Mouse (Mus musculus) embryonic facial prominence, embryonic 13.5 days (tissue): ENCODE measurements around the gene Cdh13. TPM values are rescaled to one million over a fixed set of nuclear protein-coding genes. Genes with fewer than 3 reads are reported as not detected.
"Not testable (repeated sequence)": the region's sequence is repeated elsewhere in the genome, so short reads cannot be mapped to it uniquely, and the experiment has no call there.

Source experiments
- ATAC-seq: fragments of 200-750 bp; cut with Nextera tagmentation; 2 replicates; pipeline ENCODE4 v1.8.0; 2017; ENCODE audit warnings: low read depth; ENCODE audit not compliant: insufficient number of reproducible peaks, insufficient read depth, low FRiP score, low TSS enrichment
- H3K27ac ChIP-seq: fragments of 300-500 bp; sonication (generic); 2 replicates; pipeline ENCODE4 v1.5.1; 2015; ENCODE audit warnings: moderate library complexity, mild to moderate bottlenecking, inconsistent platforms
- H3K27me3 ChIP-seq: fragments of 300-500 bp; sonication (generic); 2 replicates; pipeline ENCODE4 v1.6.1; 2015; ENCODE audit warnings: mild to moderate bottlenecking, inconsistent platforms
- H3K36me3 ChIP-seq: fragments of 300-500 bp; sonication (generic); 2 replicates; pipeline ENCODE4 v1.6.1; 2015; ENCODE audit warnings: mild to moderate bottlenecking, inconsistent platforms
- H3K4me1 ChIP-seq: fragments of 300-500 bp; sonication (generic); 2 replicates; pipeline ENCODE4 v1.6.1; 2015; ENCODE audit warnings: inconsistent platforms
- H3K4me2 ChIP-seq: fragments of 300-500 bp; sonication (generic); 2 replicates; pipeline ENCODE4 v1.6.1; 2015; ENCODE audit warnings: moderate library complexity, mild to moderate bottlenecking, inconsistent platforms
- H3K4me3 ChIP-seq: fragments of 300-500 bp; sonication (generic); 2 replicates; pipeline ENCODE4 v1.5.1; 2015; ENCODE audit warnings: mild to moderate bottlenecking, inconsistent platforms
- H3K9ac ChIP-seq: fragments of 300-500 bp; sonication (generic); 2 replicates; pipeline ENCODE4 v1.6.1; 2015; ENCODE audit warnings: mild to moderate bottlenecking, inconsistent platforms
- H3K9me3 ChIP-seq: fragments of 300-500 bp; sonication (generic); 2 replicates; pipeline ENCODE4 v1.6.1; 2016; ENCODE audit warnings: inconsistent platforms
- WGBS: fragments of 180-500 bp; shearing (Covaris S2); methylation state at CpG from one replicate; pipeline ENCODE4 v1.1.7; 2015; ENCODE audit warnings: mixed read lengths; 5-methylcytosine and 5-hydroxymethylcytosine counted together
- polyA plus RNA-seq: library from polyadenylated mRNA; unstranded; fragments of >200 nt; fragmentation: Nextera tagmentation; extraction: Ambion mirVana; gene quantifications from 2 replicates; pipeline ENCODE4 v1.2.1, GENCODE M21; 2015

Gene Cdh13
- polyA plus RNA-seq, 1 experiment from 2014 or later: 16.8 TPM

GRCm38 (mm10) chr8:119284516-119284915 is 1001.0 kb downstream of the Cdh13 start:
- Histone ChIP-seq H3K9ac (no peak overlapping the region), H3K9me3 (no peaks in the 10 kb centered on the region), H3K27ac (no peak overlapping the region), H3K4me1 (no peaks in the 10 kb centered on the region), H3K4me3 (no peak overlapping the region), H3K27me3 (no peaks in the 10 kb centered on the region), H3K4me2 (no peak overlapping the region), H3K36me3 (no peaks in the 10 kb centered on the region)
- no peak for ATAC-seq
- WGBS: 73% methylated on average over 9 of the region's 9 CpGs

GRCm38 (mm10) chr8:119284920-119285319 is 1001.4 kb downstream of the Cdh13 start:
- H3K36me3 ChIP-seq: no peaks in the 10 kb centered on the region
- no peak overlapping the region for H3K9ac ChIP-seq
- no peaks in the 10 kb centered on the region for H3K9me3 ChIP-seq
- no peak overlapping the region for H3K27ac ChIP-seq
- no peaks in the 10 kb centered on the region for H3K4me1 ChIP-seq
- H3K4me2 ChIP-seq: no peak overlapping the region
- 78% methylated on average over 4 of the region's 4 CpGs for WGBS
- ATAC-seq: no peak
- no peak overlapping the region for H3K4me3 ChIP-seq
- no peaks in the 10 kb centered on the region for H3K27me3 ChIP-seq

GRCm38 (mm10) chr8:119295477-119295876 is 1011.9 kb downstream of the Cdh13 start:
- Histone ChIP-seq H3K9me3 (no peaks in the 10 kb centered on the region; the same call in none of the 2 replicates), H3K4me1 (no peaks in the 10 kb centered on the region), H3K4me2 (no peak overlapping the region), H3K4me3 (no peak overlapping the region), H3K27ac (no peak overlapping the region), H3K27me3 (no peaks in the 10 kb centered on the region), H3K9ac (no peak overlapping the region), H3K36me3 (no peaks in the 10 kb centered on the region)
- ATAC-seq: no peak
- WGBS: 81% methylated on average over 13 of the region's 13 CpGs

- not testable (repeated sequence) for H3K27me3 ChIP-seq, H3K27ac ChIP-seq, ATAC-seq, H3K9ac ChIP-seq, H3K4me3 ChIP-seq, H3K36me3 ChIP-seq, H3K9me3 ChIP-seq, H3K4me1 ChIP-seq, H3K4me2 ChIP-seq
- WGBS: 28% methylated on average over 3 of the region's 3 CpGs
These were observed 1014.2 kb downstream of the Cdh13 start for GRCm38 (mm10) chr8:119297752-119298151.

GRCm38 (mm10) chr8:119300335-119300734 is 1016.8 kb downstream of the Cdh13 start:
- no peak overlapping the region for H3K27ac ChIP-seq
- WGBS: 82% methylated on average over 5 of the region's 5 CpGs
- no peaks in the 10 kb centered on the region for H3K4me1 ChIP-seq
- H3K36me3 ChIP-seq: no peaks in the 10 kb centered on the region
- H3K4me3 ChIP-seq: no peak overlapping the region
- H3K9ac ChIP-seq: no peak overlapping the region
- no peak for ATAC-seq
- peaks cover 6% of the 10 kb centered on the region for H3K9me3 ChIP-seq
- no peaks in the 10 kb centered on the region for H3K27me3 ChIP-seq
- H3K4me2 ChIP-seq: no peak overlapping the region

- Histone ChIP-seq H3K27ac (no peak overlapping the region), H3K4me2 (no peak overlapping the region)
- ATAC-seq: no peak
These were observed 1020.7 kb downstream of the Cdh13 start for GRCm38 (mm10) chr8:119304196-119304595.

GRCm38 (mm10) chr8:119311412-119311811 is 1027.9 kb downstream of the Cdh13 start:
- H3K4me3 ChIP-seq: no peak overlapping the region
- no peak overlapping the region for H3K9ac ChIP-seq
- no peak for ATAC-seq
- no peaks in the 10 kb centered on the region for H3K4me1 ChIP-seq
- H3K9me3 ChIP-seq: no peaks in the 10 kb centered on the region
- WGBS: 21% methylated on average over 3 of the region's 3 CpGs
- H3K36me3 ChIP-seq: no peaks in the 10 kb centered on the region
- no peak overlapping the region for H3K27ac ChIP-seq
- no peak overlapping the region for H3K4me2 ChIP-seq
- H3K27me3 ChIP-seq: no peaks in the 10 kb centered on the region

More at GRCm38 (mm10) chr8:119304196-119304595, 1020.7 kb downstream of the Cdh13 start:
- 77% methylated on average over 8 of the region's 8 CpGs for WGBS
- no peaks in the 10 kb centered on the region for H3K27me3 ChIP-seq
- H3K36me3 ChIP-seq: no peaks in the 10 kb centered on the region
- no peak overlapping the region for H3K9ac ChIP-seq
- peaks cover 6% of the 10 kb centered on the region for H3K9me3 ChIP-seq
- no peaks in the 10 kb centered on the region for H3K4me1 ChIP-seq
- no peak overlapping the region for H3K4me3 ChIP-seq

- no peak for ATAC-seq
- H3K27me3 ChIP-seq: no peaks in the 10 kb centered on the region
- H3K4me3 ChIP-seq: no peak overlapping the region
- no peak overlapping the region for H3K9ac ChIP-seq
- H3K4me2 ChIP-seq: no peak overlapping the region
- H3K9me3 ChIP-seq: no peaks in the 10 kb centered on the region
- WGBS: 56% methylated on average over 6 of the region's 6 CpGs
- H3K27ac ChIP-seq: no peak overlapping the region
- H3K36me3 ChIP-seq: no peaks in the 10 kb centered on the region
- H3K4me1 ChIP-seq: no peaks in the 10 kb centered on the region
These were observed 1039.7 kb downstream of the Cdh13 start for GRCm38 (mm10) chr8:119323215-119323614.

GRCm38 (mm10) chr8:119339546-119339945 is 1056.0 kb downstream of the Cdh13 start:
- 74% methylated on average over 4 of the region's 4 CpGs for WGBS
- Histone ChIP-seq H3K27ac (no peak overlapping the region), H3K9ac (no peak overlapping the region), H3K4me1 (no peaks in the 10 kb centered on the region), H3K27me3 (peaks cover 14% of the 10 kb centered on the region), H3K36me3 (no peaks in the 10 kb centered on the region), H3K4me2 (no peak overlapping the region), H3K9me3 (peaks cover 7% of the 10 kb centered on the region; the same call in 1 of the 2 replicates), H3K4me3 (no peak overlapping the region)
- ATAC-seq: no peak

- Histone ChIP-seq H3K27me3 (peaks cover 14% of the 10 kb centered on the region), H3K4me2 (peak overlapping the region; percentile 78), H3K9ac (no peak overlapping the region), H3K4me1 (peaks cover 7% of the 10 kb centered on the region), H3K9me3 (peaks cover 7% of the 10 kb centered on the region; the same call in 1 of the 2 replicates), H3K27ac (no peak overlapping the region), H3K4me3 (peak overlapping the region; percentile 98), H3K36me3 (peaks cover 23% of the 10 kb centered on the region)
- 86% methylated on average over 3 of the region's 3 CpGs for WGBS
- no peak for ATAC-seq
These were observed 1060.1 kb downstream of the Cdh13 start for GRCm38 (mm10) chr8:119343606-119344005.

GRCm38 (mm10) chr8:119344190-119344856 is 1060.8 kb downstream of the Cdh13 start, which contains the start of gene Hsbp1:
Gene Hsbp1 (plus strand): TSS chr8:119344488.
- ATAC-seq: peak; percentile 95

GRCm38 (mm10) chr8:119345029-119345682 is 1061.6 kb downstream of the Cdh13 start:
- ATAC-seq: no peak
- H3K4me2 ChIP-seq: peak overlapping the region; percentile 78
- peaks cover 7% of the 10 kb centered on the region for H3K4me1 ChIP-seq
- WGBS: 51% methylated on average over 22 of the region's 22 CpGs
- H3K27ac ChIP-seq: no peak overlapping the region
- peak overlapping the region; percentile 98 for H3K9ac ChIP-seq
- H3K27me3 ChIP-seq: peaks cover 10% of the 10 kb centered on the region
- peaks cover 7% of the 10 kb centered on the region; the same call in 1 of the 2 replicates for H3K9me3 ChIP-seq
- H3K4me3 ChIP-seq: peak overlapping the region; percentile 98
- H3K36me3 ChIP-seq: peaks cover 37% of the 10 kb centered on the region

More at GRCm38 (mm10) chr8:119344190-119344856, 1060.8 kb downstream of the Cdh13 start, which contains the start of gene Hsbp1:
- Histone ChIP-seq H3K4me2 (peak within 1 kb of the TSS; percentile 78), H3K27ac (no peak within 1 kb of the TSS), H3K9me3 (peaks cover 7% of the 10 kb centered on the region; the same call in 1 of the 2 replicates), H3K4me3 (peak within 1 kb of the TSS; percentile 98), H3K4me1 (peaks cover 7% of the 10 kb centered on the region), H3K9ac (peak within 1 kb of the TSS; percentile 98), H3K36me3 (peaks cover 31% of the 10 kb centered on the region), H3K27me3 (peaks cover 14% of the 10 kb centered on the region)
- 2% methylated on average over 52 of the region's 52 CpGs for WGBS
